Mouse (Mus musculus) layer of hippocampus, postnatal 25 days (tissue): ENCODE data around the gene Gm9780. TPM values are rescaled to one million over a fixed set of nuclear protein-coding genes. Genes with fewer than 3 reads are reported as not detected.
"Not testable (repeated sequence)": the region's sequence is repeated elsewhere in the genome, so short reads cannot be mapped to it uniquely, and the experiment has no call there.

ENCODE experiments used
- DNase-seq, 2 experiments: peaks; one replicate each; pipeline ENCODE4 v3.0.0; 2022; ENCODE audit warnings: mixed read lengths in 2 of 2, low spot score in 1 of 2; ENCODE audit errors: extremely low spot score in 1 of 2
- total RNA-seq, 2 experiments: library from RNA; stranded (reverse); gene quantifications; 2 replicates each; pipeline ENCODE4 v1.2.3; 2021

The Gm9780 gene
- total RNA-seq, 2 experiments from 2014 or later: 3.0 to 5.3 TPM

GRCm38 (mm10) chr14:25978371-25979241 lies 63.9 kb downstream of the Gm9780 start, which contains the start of gene Duxbl1:
TSS of gene Duxbl1 (plus strand) at chr14:25978577.
- DNase-seq: not testable (repeated sequence)

Other genes with a start within 250 kb of the Gm9780 start
- 10 to 100 TPM; 64.8 to 69.7 TPM for gene Anxa11, start 200.6 kb downstream of the Gm9780 start, total RNA-seq
- gene Plac9a, start 139.6 kb downstream of the Gm9780 start, total RNA-seq: 1 to 10 TPM in 1 of 2 experiments, not detected in 1; 1.2 TPM
- 1 to 10 TPM; 6.1 to 7.2 TPM for gene Tmem254a, start 115.0 kb downstream of the Gm9780 start, total RNA-seq
- gene Cphx1, start 104.4 kb downstream of the Gm9780 start, total RNA-seq: not detected
- gene Duxbl1, start 64.1 kb downstream of the Gm9780 start, total RNA-seq: under 1 TPM in 1 of 2 experiments, not detected in 1; 0.47 TPM
- gene Tmem254c, start 24.6 kb upstream of the Gm9780 start, total RNA-seq: 10 to 100 TPM; 34.3 to 34.5 TPM
- not detected for gene Cphx2, start 38.8 kb upstream of the Gm9780 start, total RNA-seq
- gene Cphx3, start 39.6 kb upstream of the Gm9780 start, total RNA-seq: not detected
- 1 to 10 TPM; 1.5 to 2.6 TPM for gene Duxbl2, start 75.6 kb upstream of the Gm9780 start, total RNA-seq
- 10 to 100 TPM in 1 of 2 experiments, 1 to 10 TPM in 1; 9.9 to 11.1 TPM for gene Plac9b, start 139.8 kb upstream of the Gm9780 start, total RNA-seq
- 10 to 100 TPM; 16.2 to 17.3 TPM for gene Tmem254b, start 164.3 kb upstream of the Gm9780 start, total RNA-seq
- under 1 TPM; 0.35 to 0.49 TPM for gene Duxbl3, start 215.3 kb upstream of the Gm9780 start, total RNA-seq